ENCODE assay signal across 8 mouse cellular contexts in the genomic region with DNA sequence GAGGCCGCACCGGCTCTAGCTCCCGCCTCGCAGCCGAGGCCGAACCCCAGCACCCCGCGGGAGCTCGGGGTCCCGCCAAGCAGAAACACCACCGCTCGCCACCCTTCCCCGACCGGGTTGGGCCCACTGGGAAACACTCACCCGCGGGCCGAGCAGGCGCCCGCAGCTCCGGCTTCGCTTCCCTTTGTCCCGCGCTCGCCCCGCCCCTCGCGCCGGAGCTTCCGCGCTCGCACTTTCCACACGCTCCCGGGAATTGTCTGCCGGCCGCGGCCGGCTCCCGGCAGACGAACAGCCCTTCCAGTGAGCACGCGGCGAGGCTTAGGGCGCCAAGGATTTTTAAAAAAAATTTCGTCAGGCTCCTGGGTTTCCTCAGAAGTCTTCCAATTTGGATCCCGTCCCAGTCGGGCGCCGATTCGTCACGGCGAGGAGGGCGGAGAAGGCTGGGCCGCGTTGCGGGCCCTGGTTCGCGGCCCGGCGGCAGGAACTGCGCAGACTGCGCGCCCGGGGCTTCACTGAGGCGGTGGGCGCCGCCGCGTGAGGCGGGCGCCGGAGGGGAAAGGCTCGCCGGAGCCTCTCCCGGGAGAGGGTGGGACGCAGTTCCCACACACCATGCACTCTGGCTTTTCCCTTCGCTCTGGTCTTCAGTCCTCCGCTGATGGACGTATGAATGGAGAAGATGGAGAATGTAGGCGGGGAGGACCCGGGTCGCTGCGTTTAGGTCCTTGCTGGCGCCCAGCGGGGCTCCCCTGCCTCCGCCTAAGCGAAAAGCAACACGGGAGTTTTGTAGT. TPM values are rescaled to one million over a fixed set of nuclear protein-coding genes. Genes with fewer than 3 reads are reported as not detected.
DNase-seq lines count a peak whose midpoint lies in the region; ATAC-seq and TF ChIP-seq lines count a peak whose summit lies in the region.

Gene Smarce1 (minus strand): TSS at position 757 of the 788 bp plus-strand sequence.

- DNase-seq in CD4-positive helper T cell, adult 2 months (ENCODE audit: low read depth, low spot score): peak; percentile 89
- DNase-seq in brain, embryonic 14.5 days (ENCODE audit: low read depth): peak; percentile 92
- DNase-seq in heart, embryonic 10.5 days (ENCODE audit: low spot score): peak; percentile 89
- peak; percentile 82 for DNase-seq in liver
- peak; percentile 36 to 70 for DNase-seq in monocyte, adult 2 months (ENCODE audit: low read depth in 1 of 2, low spot score in 2 of 2)
- peak; percentile 64 to 76 for DNase-seq in spleen, postnatal 14 days (ENCODE audit: low spot score in 2 of 2)

- no peaks in the 10 kb centered on the region for H3K9me3 ChIP-seq in heart, embryonic 10.5 days
- H3K9me3 ChIP-seq in kidney, embryonic 15.5 days (replicated peaks): no peaks in the 10 kb centered on the region

- peak within 1 kb of the TSS; percentile 98 for H3K9ac ChIP-seq in kidney, embryonic 15.5 days

- peaks cover 24% of the 10 kb centered on the region for H3K36me3 ChIP-seq in heart, embryonic 10.5 days
- H3K36me3 ChIP-seq in kidney, embryonic 15.5 days: peaks cover 24% of the 10 kb centered on the region

- TF ChIP-seq POLR2A in brain, embryonic 14.5 days (IDR thresholded peaks at IDR 0.05; ENCODE audit: borderline replicate concordance, extremely low read depth, insufficient read depth, insufficient read length, poor library complexity, severe bottlenecking): peak; percentile 92

- TF ChIP-seq CTCF in brain, embryonic 14.5 days (IDR thresholded peaks at IDR 0.05; ENCODE audit: borderline replicate concordance, extremely low read depth, insufficient read depth, insufficient read length): no peak

- ATAC-seq in erythroblast, adult 5-6 weeks (replicated peaks; ENCODE audit: low FRiP score, poor library complexity, severe bottlenecking): peak; percentile 76
- ATAC-seq in kidney, embryonic 15.5 days (replicated peaks; ENCODE audit: low FRiP score): peak; percentile 91

- H3K4me3 ChIP-seq in heart, embryonic 10.5 days: peak within 1 kb of the TSS; percentile 92
- peak within 1 kb of the TSS; percentile 88 for H3K4me3 ChIP-seq in kidney, embryonic 15.5 days (replicated peaks)

- H3K4me2 ChIP-seq in kidney, embryonic 15.5 days: peak within 1 kb of the TSS; percentile 74

- under 1% methylated on average over 87 of the region's 87 CpGs for WGBS in heart, embryonic 10.5 days
- under 1% methylated on average over 85 of the region's 87 CpGs for WGBS in kidney, embryonic 15.5 days

- no peaks in the 10 kb centered on the region for H3K27me3 ChIP-seq in heart, embryonic 10.5 days (ENCODE audit: insufficient read depth, poor library complexity, severe bottlenecking)
- H3K27me3 ChIP-seq in kidney, embryonic 15.5 days: no peaks in the 10 kb centered on the region

- H3K27ac ChIP-seq in heart, embryonic 10.5 days: peak within 1 kb of the TSS; percentile 100
- H3K27ac ChIP-seq in kidney, embryonic 15.5 days: peak within 1 kb of the TSS; percentile 98

- H3K4me1 ChIP-seq in heart, embryonic 10.5 days: peaks cover 17% of the 10 kb centered on the region; the same call in 1 of the 2 replicates
- H3K4me1 ChIP-seq in kidney, embryonic 15.5 days: peaks cover 23% of the 10 kb centered on the region

RNA-seq across cellular contexts. Expression of gene Smarce1, which starts in this region (rescaled TPM):
- polyA plus RNA-seq in brain, embryonic 14.5 days (2012; rRNA removed): 162 and 270 TPM in 2 replicates
- 70.0 and 77.8 TPM in 2 replicates for total RNA-seq in erythroblast, adult 5-6 weeks (2015; ENCODE audit: low replicate concordance)
- 133 and 177 TPM in 2 replicates for total RNA-seq in erythroblast, adult 5-6 weeks (2017; ENCODE audit: low replicate concordance)
- 191 and 259 TPM in 2 replicates for polyA plus RNA-seq in heart, embryonic 10.5 days (2016; fragmentation: Nextera tagmentation; extraction: Ambion mirVana)
- 243 and 249 TPM in 2 replicates for polyA plus RNA-seq in kidney, embryonic 15.5 days (2015; fragmentation: Nextera tagmentation; extraction: Ambion mirVana)

Comparison
In these comparisons a context has a peak if more than half of its experiments do, and no peak if none do; other contexts are left out.
1. Peak in every context shown above with its lines: DNase-seq, ATAC-seq, H3K4me3 ChIP-seq and H3K27ac ChIP-seq.